Mouse (Mus musculus) cerebellum, adult 2 months (tissue): ENCODE data around the gene BC051019.

ENCODE experiments used
- CTCF ChIP-seq: fragments of 200-500 bp; IDR thresholded peaks from 2 replicates; pipeline ENCODE4 v1.5.1; 2011; ENCODE audit warnings: low read depth, mild to moderate bottlenecking, control low read depth, low read length, moderate library complexity, borderline replicate concordance; ENCODE audit not compliant: insufficient read depth
- POLR2A ChIP-seq: fragments of 200-500 bp; IDR thresholded peaks from 2 replicates; pipeline ENCODE4 v1.6.1; 2011; ENCODE audit warnings: low read length, control low read depth, borderline replicate concordance; ENCODE audit not compliant: insufficient read depth

DNA sequence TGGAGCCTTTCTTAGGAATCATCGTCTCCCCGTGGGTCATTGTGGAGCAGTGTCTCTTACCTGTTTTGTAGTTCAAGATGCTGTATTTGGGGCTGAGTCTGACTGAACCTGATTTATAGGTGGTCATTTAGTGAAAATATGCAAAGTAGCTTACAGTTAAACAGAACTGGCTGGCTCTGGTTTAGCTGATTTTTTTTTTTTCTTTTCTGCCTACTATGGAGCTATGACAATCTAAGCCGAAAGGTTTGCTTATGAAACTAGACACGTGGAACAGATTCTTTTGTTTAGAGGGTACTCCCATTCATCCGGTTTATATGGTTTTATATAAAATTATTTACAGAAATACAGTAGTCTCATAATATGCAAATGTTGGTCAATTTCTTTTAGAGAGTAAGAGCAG, 8.0 kb upstream of the BC051019 start, which contains the start of gene Ascl3:
- TF ChIP-seq CTCF = no peak
- no peak for TF ChIP-seq POLR2A
